Mouse (Mus musculus): ENCODE results near the gene Tmem252. TPM values are rescaled to one million over a fixed set of nuclear protein-coding genes. Genes with fewer than 3 reads are reported as not detected.

Gene Tmem252
- polyA plus RNA-seq (2012; rRNA removed; ENCODE audit: low replicate concordance) = 3.4 and 8.3 TPM in 2 replicates

GRCm38 (mm10) chr19:24673762-24674161 lies at the start of gene Tmem252:
Gene Tmem252, plus strand, starts transcription at chr19:24674008.

Other genes with a start within 250 kb of the Tmem252 start
- 18.8 and 24.7 TPM in 2 replicates for gene Fam122a, start 196.7 kb upstream of the Tmem252 start, polyA plus RNA-seq (2012; rRNA removed; ENCODE audit: low replicate concordance)
- 10.4 and 13.2 TPM in 2 replicates for gene Pip5k1b, start 118.1 kb upstream of the Tmem252 start, polyA plus RNA-seq (2012; rRNA removed; ENCODE audit: low replicate concordance)
- 10.3 and 12.3 TPM in 2 replicates for gene Pgm5, start 187.8 kb downstream of the Tmem252 start, polyA plus RNA-seq (2012; rRNA removed; ENCODE audit: low replicate concordance)
- 2.6 and 5.9 TPM in 2 replicates for gene Gm10053, start 201.7 kb downstream of the Tmem252 start, polyA plus RNA-seq (2012; rRNA removed; ENCODE audit: low replicate concordance)
- gene Foxd4, start 227.2 kb downstream of the Tmem252 start, polyA plus RNA-seq (2012; rRNA removed; ENCODE audit: low replicate concordance) = not detected in 2 replicates

All from duodenum, adult 2 months (tissue).